Mouse (Mus musculus) gastrocnemius, adult 8-10 months (tissue): ENCODE data around the gene Guca1a. TPM values are rescaled to one million over a fixed set of nuclear protein-coding genes. Genes with fewer than 3 reads are reported as not detected.

ENCODE experiments used
- DNase-seq, 2 experiments: peaks; one replicate each; pipeline ENCODE4 v3.0.0; 2022; ENCODE audit warnings: low spot score in 2 of 2
- total RNA-seq, 4 experiments: library from RNA; stranded (reverse); gene quantifications; 2 replicates each; pipeline ENCODE4 v1.2.4; 2022

Gene Guca1a
- total RNA-seq, 4 experiments from 2014 or later, result 0.35 TPM; not detected in 3

- no peak for DNase-seq
Measured at GRCm38 (mm10) chr17:47349721-47350319, 50.6 kb downstream of the Guca1a start.

Other genes with a start within 250 kb of the Guca1a start
- 10 to 100 TPM; 30.5 to 33.5 (median 32.1) TPM for gene Mrps10, start 31.7 kb downstream of the Guca1a start, total RNA-seq
- gene Guca1b, start 15.2 kb downstream of the Guca1a start, total RNA-seq, result under 1 TPM in 3 of 4 experiments, not detected in 1; 0.16 to 0.36 (median 0.34) TPM
- under 1 TPM in 3 of 4 experiments, not detected in 1; 0.16 to 0.64 (median 0.19) TPM for gene AI661453, start 36.0 kb upstream of the Guca1a start, total RNA-seq
- gene 1700001C19Rik, start 36.8 kb upstream of the Guca1a start, total RNA-seq, result not detected
- gene Taf8, start 101.7 kb upstream of the Guca1a start, total RNA-seq, result 10 to 100 TPM; 10.0 to 12.6 (median 11.2) TPM
- gene Ccnd3, start 104.5 kb upstream of the Guca1a start, total RNA-seq, result 10 to 100 TPM; 12.2 to 19.2 (median 16.1) TPM
- gene Bysl, start 210.9 kb upstream of the Guca1a start, total RNA-seq, result 10 to 100 TPM; 13.8 to 16.5 (median 14.2) TPM
- 10 to 100 TPM; 13.3 to 19.3 (median 18.1) TPM for gene Med20, start 211.0 kb upstream of the Guca1a start, total RNA-seq
- gene Gm20517, start 211.0 kb upstream of the Guca1a start, total RNA-seq, result 1 to 10 TPM in 3 of 4 experiments, under 1 TPM in 1; 0.77 to 2.8 (median 1.6) TPM
- gene Usp49, start 230.1 kb upstream of the Guca1a start, total RNA-seq, result 1 to 10 TPM; 2.0 to 3.4 (median 3.2) TPM